Mouse (Mus musculus) neural tube, embryonic 15.5 days (tissue): ENCODE results near the gene Scgb2a2. TPM values are rescaled to one million over a fixed set of nuclear protein-coding genes. Genes with fewer than 3 reads are reported as not detected.
"Not testable (repeated sequence)": the region's sequence is repeated elsewhere in the genome, so short reads cannot be mapped to it uniquely, and the experiment has no call there.

Source experiments
- ATAC-seq: fragments of 200-750 bp; cut with Nextera tagmentation; 2 replicates; pipeline ENCODE4 v1.8.0; 2017; ENCODE audit warnings: mild to moderate bottlenecking, moderate TSS enrichment, moderate library complexity; ENCODE audit not compliant: low FRiP score
- H3K27ac ChIP-seq: fragments of 300-500 bp; sonication (generic); replicated peaks from 2 replicates; pipeline ENCODE4 v1.5.1; 2015; ENCODE audit warnings: mild to moderate bottlenecking, inconsistent platforms
- H3K27me3 ChIP-seq: fragments of 300-500 bp; sonication (generic); replicated peaks from 2 replicates; pipeline ENCODE4 v1.6.1; 2015; ENCODE audit warnings: inconsistent platforms
- H3K36me3 ChIP-seq: fragments of 300-500 bp; sonication (generic); 2 replicates; pipeline ENCODE4 v1.6.1; 2015; ENCODE audit warnings: inconsistent platforms
- H3K4me1 ChIP-seq: fragments of 300-500 bp; sonication (generic); 2 replicates; pipeline ENCODE4 v1.6.1; 2015; ENCODE audit warnings: inconsistent platforms
- H3K4me2 ChIP-seq: fragments of 300-500 bp; sonication (generic); 2 replicates; pipeline ENCODE4 v1.6.1; 2015; ENCODE audit warnings: inconsistent platforms, mild to moderate bottlenecking, moderate library complexity
- H3K4me3 ChIP-seq: fragments of 300-500 bp; sonication (generic); replicated peaks from 2 replicates; pipeline ENCODE4 v1.5.1; 2015; ENCODE audit warnings: mild to moderate bottlenecking, inconsistent platforms
- H3K9ac ChIP-seq: fragments of 300-500 bp; sonication (generic); replicated peaks from 2 replicates; pipeline ENCODE4 v1.6.1; 2015; ENCODE audit warnings: mild to moderate bottlenecking, inconsistent platforms
- H3K9me3 ChIP-seq: fragments of 300-500 bp; sonication (generic); replicated peaks from 2 replicates; pipeline ENCODE4 v1.6.1; 2016; ENCODE audit warnings: inconsistent platforms
- WGBS: fragments of 180-500 bp; shearing (Covaris S2); methylation state at CpG from one replicate; pipeline ENCODE4 v1.1.7; 2015; ENCODE audit warnings: mixed read lengths; 5-methylcytosine and 5-hydroxymethylcytosine counted together
- polyA plus RNA-seq: library from polyadenylated mRNA; unstranded; fragments of >200 nt; fragmentation: Nextera tagmentation; extraction: Ambion mirVana; gene quantifications from 2 replicates; pipeline ENCODE4 v1.2.1, GENCODE M21; 2015

The Scgb2a2 gene
- polyA plus RNA-seq = not detected in 2 replicates

GRCm38 (mm10) chr19:9847262-9847661 is at the start of gene Scgb2a2:
Gene Scgb2a2 (plus strand): TSS chr19:9847562.
- Histone ChIP-seq H3K4me1 (no peaks in the 10 kb centered on the region), H3K4me3 (no peak within 1 kb of the TSS), H3K27ac (no peak within 1 kb of the TSS), H3K36me3 (no peaks in the 10 kb centered on the region), H3K4me2 (no peak within 1 kb of the TSS), H3K9ac (no peak within 1 kb of the TSS), H3K27me3 (no peaks in the 10 kb centered on the region), H3K9me3 (no peaks in the 10 kb centered on the region)
- WGBS = 83% methylated on average over 2 of the region's 2 CpGs
- ATAC-seq = no peak

GRCm38 (mm10) chr19:9836581-9837340 is 10.6 kb upstream of the Scgb2a2 start:
- not testable (repeated sequence) for H3K27me3 ChIP-seq, H3K4me1 ChIP-seq, H3K9ac ChIP-seq, H3K36me3 ChIP-seq, H3K9me3 ChIP-seq, H3K27ac ChIP-seq
- WGBS = 9% methylated on average over 19 of the region's 21 CpGs
- peak overlapping the region; percentile 48 for H3K4me2 ChIP-seq
- peak; percentile 94 for ATAC-seq
- peak overlapping the region; percentile 35 for H3K4me3 ChIP-seq

- WGBS = 64% methylated on average over 2 of the region's 2 CpGs
- ATAC-seq = peak; percentile 68
These were observed 10.0 kb upstream of the Scgb2a2 start for GRCm38 (mm10) chr19:9837341-9837715.

GRCm38 (mm10) chr19:9849368-9850075 is 2.2 kb downstream of the Scgb2a2 start:
- not testable (repeated sequence) for H3K27ac ChIP-seq, H3K9ac ChIP-seq, H3K4me3 ChIP-seq, H3K4me2 ChIP-seq, H3K4me1 ChIP-seq, ATAC-seq, H3K9me3 ChIP-seq, H3K27me3 ChIP-seq, H3K36me3 ChIP-seq
- WGBS = 61% methylated on average over 3 of the region's 3 CpGs

More at GRCm38 (mm10) chr19:9837341-9837715, 10.0 kb upstream of the Scgb2a2 start:
- Histone ChIP-seq H3K4me1 (no peaks in the 10 kb centered on the region), H3K9ac (no peak overlapping the region), H3K27ac (no peak overlapping the region), H3K27me3 (no peaks in the 10 kb centered on the region), H3K36me3 (no peaks in the 10 kb centered on the region), H3K4me3 (no peak overlapping the region), H3K9me3 (no peaks in the 10 kb centered on the region), H3K4me2 (no peak overlapping the region)

GRCm38 (mm10) chr19:9860821-9861220 is 13.5 kb downstream of the Scgb2a2 start:
- H3K27ac ChIP-seq, H3K4me2 ChIP-seq, H3K4me3 ChIP-seq, H3K9me3 ChIP-seq, H3K9ac ChIP-seq, ATAC-seq, H3K36me3 ChIP-seq, H3K4me1 ChIP-seq, H3K27me3 ChIP-seq: not testable (repeated sequence)
- WGBS = 95% methylated on average over 3 of the region's 3 CpGs

GRCm38 (mm10) chr19:9864856-9865255 is 17.5 kb downstream of the Scgb2a2 start:
- no peaks in the 10 kb centered on the region for H3K36me3 ChIP-seq
- WGBS = 24% methylated on average over 1 of the region's 1 CpGs
- no peak overlapping the region for H3K9ac ChIP-seq
- no peak overlapping the region for H3K27ac ChIP-seq
- H3K4me3 ChIP-seq = no peak overlapping the region
- H3K9me3 ChIP-seq = no peaks in the 10 kb centered on the region
- ATAC-seq = no peak
- H3K4me2 ChIP-seq = no peak overlapping the region
- no peaks in the 10 kb centered on the region for H3K4me1 ChIP-seq
- no peaks in the 10 kb centered on the region for H3K27me3 ChIP-seq

- Histone ChIP-seq H3K4me3 (no peak overlapping the region), H3K4me2 (no peak overlapping the region), H3K27ac (no peak overlapping the region), H3K36me3 (no peaks in the 10 kb centered on the region), H3K27me3 (no peaks in the 10 kb centered on the region), H3K9ac (no peak overlapping the region), H3K9me3 (no peaks in the 10 kb centered on the region), H3K4me1 (no peaks in the 10 kb centered on the region)
- no peak for ATAC-seq
These were observed 18.1 kb downstream of the Scgb2a2 start for GRCm38 (mm10) chr19:9865466-9865865.

GRCm38 (mm10) chr19:9878186-9878835 is 30.9 kb downstream of the Scgb2a2 start:
- H3K4me3 ChIP-seq = no peak overlapping the region
- no peaks in the 10 kb centered on the region for H3K4me1 ChIP-seq
- no peaks in the 10 kb centered on the region for H3K27me3 ChIP-seq
- no peak overlapping the region for H3K27ac ChIP-seq
- WGBS = 95% methylated on average over 20 of the region's 20 CpGs
- no peak for ATAC-seq
- peaks cover 66% of the 10 kb centered on the region for H3K36me3 ChIP-seq
- no peak overlapping the region for H3K4me2 ChIP-seq
- H3K9ac ChIP-seq = no peak overlapping the region
- H3K9me3 ChIP-seq = no peaks in the 10 kb centered on the region

GRCm38 (mm10) chr19:9886348-9886747 is 39.0 kb downstream of the Scgb2a2 start:
- WGBS = 85% methylated on average over 1 of the region's 1 CpGs
- ATAC-seq = no peak
- H3K36me3 ChIP-seq = peaks cover 52% of the 10 kb centered on the region

GRCm38 (mm10) chr19:9886771-9887170 is 39.4 kb downstream of the Scgb2a2 start:
- Histone ChIP-seq H3K4me1 (no peaks in the 10 kb centered on the region), H3K9me3 (no peaks in the 10 kb centered on the region), H3K27ac (no peak overlapping the region), H3K4me3 (no peak overlapping the region), H3K9ac (no peak overlapping the region), H3K4me2 (no peak overlapping the region), H3K27me3 (no peaks in the 10 kb centered on the region), H3K36me3 (peaks cover 48% of the 10 kb centered on the region)
- ATAC-seq = no peak
- WGBS = 77% methylated on average over 8 of the region's 8 CpGs

More at GRCm38 (mm10) chr19:9886348-9886747, 39.0 kb downstream of the Scgb2a2 start:
- Histone ChIP-seq H3K9me3 (no peaks in the 10 kb centered on the region), H3K9ac (no peak overlapping the region), H3K4me2 (no peak overlapping the region), H3K27ac (no peak overlapping the region), H3K4me1 (no peaks in the 10 kb centered on the region), H3K27me3 (no peaks in the 10 kb centered on the region), H3K4me3 (no peak overlapping the region)

- no peaks in the 10 kb centered on the region for H3K9me3 ChIP-seq
- no peak for ATAC-seq
- H3K4me2 ChIP-seq = no peak overlapping the region
- H3K9ac ChIP-seq = no peak overlapping the region
- H3K27me3 ChIP-seq = no peaks in the 10 kb centered on the region
- H3K27ac ChIP-seq = no peak overlapping the region
- WGBS = 87% methylated on average over 5 of the region's 5 CpGs
- peaks cover 24% of the 10 kb centered on the region for H3K4me1 ChIP-seq
- peaks cover 28% of the 10 kb centered on the region for H3K36me3 ChIP-seq
- H3K4me3 ChIP-seq = no peak overlapping the region
These were observed 48.7 kb downstream of the Scgb2a2 start for GRCm38 (mm10) chr19:9896067-9896466.
